Mouse (Mus musculus): ENCODE results near the gene Olfr794.

GRCm38 (mm10) chr10:129538862-129539261 lies 28.6 kb upstream of the Olfr794 start, which contains the start of gene Olfr792:
- TF ChIP-seq ZC3H11A (IDR thresholded peaks at IDR 0.05; ENCODE audit: borderline replicate concordance, low read depth, low read length) = no peak
- no peak for TF ChIP-seq MAFK (IDR thresholded peaks at IDR 0.05; ENCODE audit: insufficient read depth, low read depth, low read length)
- TF ChIP-seq ZNF384 (IDR thresholded peaks at IDR 0.05; ENCODE audit: low read depth, low read length) = no peak
- TF ChIP-seq CHD2 (IDR thresholded peaks at IDR 0.05; ENCODE audit: low read depth, low read length) = no peak
